Mouse (Mus musculus) CH12.LX (cell line): ENCODE results near the gene Ociad1.

Experiments
- BHLHE40 ChIP-seq: IDR thresholded peaks from 2 replicates; pipeline ENCODE4 v1.6.1; 2011; ENCODE audit warnings: mild to moderate bottlenecking, low read depth, low read length, improper control_type of control experiment
- CHD1 ChIP-seq: IDR thresholded peaks from 2 replicates; pipeline ENCODE4 v1.6.1; 2012; ENCODE audit warnings: low read depth, low read length, improper control_type of control experiment, inconsistent platforms
- CTCF ChIP-seq, 2 experiments: IDR thresholded peaks in 1 of 2; conservative IDR thresholded peaks in 1 of 2; 2 replicates each; pipeline ENCODE4 v1.5.1; 2011 to 2012; ENCODE audit warnings: low read depth in 2 of 2, low read length in 2 of 2, improper control_type of control experiment in 1 of 2, inconsistent platforms in 1 of 2, mild to moderate bottlenecking in 1 of 2, moderate library complexity in 1 of 2
- E2F4 ChIP-seq: IDR thresholded peaks from 2 replicates; pipeline ENCODE4 v1.6.1; 2011; ENCODE audit warnings: low read depth, low read length, improper control_type of control experiment; ENCODE audit not compliant: insufficient replicate concordance
- EP300 ChIP-seq: IDR thresholded peaks from 2 replicates; pipeline ENCODE4 v1.6.1; 2011; ENCODE audit warnings: low read length, improper control_type of control experiment
- MAZ ChIP-seq: IDR thresholded peaks from 2 replicates; pipeline ENCODE4 v1.6.1; 2012; ENCODE audit warnings: low read depth, mild to moderate bottlenecking, inconsistent platforms, low read length, improper control_type of control experiment, moderate library complexity
- POLR2A ChIP-seq: IDR thresholded peaks from 2 replicates; pipeline ENCODE4 v1.6.1; 2011; ENCODE audit warnings: low read depth, mild to moderate bottlenecking, improper control_type of control experiment, low read length
- TBP ChIP-seq: conservative IDR thresholded peaks from 2 replicates; pipeline ENCODE4 v1.6.1; 2011; ENCODE audit warnings: low read depth, low read length, improper control_type of control experiment
- ZC3H11A ChIP-seq: IDR thresholded peaks from 2 replicates; pipeline ENCODE4 v1.6.1; 2012; ENCODE audit warnings: low read depth, mild to moderate bottlenecking, inconsistent platforms, low read length, improper control_type of control experiment
- ZKSCAN1 ChIP-seq: IDR thresholded peaks from 2 replicates; pipeline ENCODE4 v1.6.1; 2012; ENCODE audit warnings: low read depth, inconsistent platforms, low read length, improper control_type of control experiment, borderline replicate concordance

- TF ChIP-seq CTCF (conservative IDR thresholded peaks at IDR 0.05 in 1 of 2, IDR thresholded peaks at IDR 0.05 in 1 of 2; ENCODE audit: low read depth in 2 of 2, low read length in 2 of 2), result no peak
- TF ChIP-seq TBP, result no peak
- no peak for TF ChIP-seq ZC3H11A
- TF ChIP-seq POLR2A, result no peak
- TF ChIP-seq E2F4, result no peak
- TF ChIP-seq EP300, result no peak
- no peak for TF ChIP-seq ZKSCAN1
- TF ChIP-seq CHD1, result no peak
- TF ChIP-seq MAZ, result no peak
- no peak for TF ChIP-seq BHLHE40
Measured at GRCm38 (mm10) chr5:73295916-73296315, 3.3 kb downstream of the Ociad1 start.
